11 mouse cellular contexts compared by ENCODE assay signal in genomic region chr4:100355566-100355965, GRCm38 (mm10).
DNase-seq lines count a peak whose midpoint lies in the region; ATAC-seq and TF ChIP-seq lines count a peak whose summit lies in the region.
"Had no signal": no experiment of that assay in that cellular context is flagged by ENCODE, and none has a peak within 500 bp of the region (broad histone marks: within the 10 kb centered on the region; RNA-seq: fewer than 3 reads in every experiment).

No protein-coding gene starts in this region.

- TF ChIP-seq CTCF in lung, embryonic 14.5 days (IDR thresholded peaks at IDR 0.05; ENCODE audit: low read depth): no peak
- TF ChIP-seq CTCF in lung, adult 2 months (IDR thresholded peaks at IDR 0.05; ENCODE audit: insufficient read depth, low read length): no peak
- TF ChIP-seq CTCF in Patski (IDR thresholded peaks at IDR 0.05): no peak

- no peaks in the 10 kb centered on the region for H3K9me3 ChIP-seq in lung, embryonic 14.5 days (ENCODE audit: low read depth, low read length)
- H3K9me3 ChIP-seq: heart, embryonic 15.5 days; midbrain, embryonic 13.5 days had no signal

- WGBS in lung, embryonic 14.5 days: 71% methylated on average over 5 of the region's 5 CpGs
- 64% methylated on average over 5 of the region's 5 CpGs for WGBS in lung, adult 2 months

- POLR2A ChIA-PET in Patski (lab: Charles Lee): no interaction called here

- in situ Hi-C loops in Patski (cut with MboI; ENCODE audit: low pct_unique_long_range_greater_than_20kb): no loop called here

- H3K9ac ChIP-seq in lung, embryonic 14.5 days: no peak overlapping the region
- H3K9ac ChIP-seq: heart, embryonic 15.5 days; liver, embryonic 14.5 days; midbrain, embryonic 13.5 days had no signal

- no peaks in the 10 kb centered on the region for H3K27me3 ChIP-seq in lung, embryonic 14.5 days (ENCODE audit: insufficient read depth, low read length)
- no peaks in the 10 kb centered on the region for H3K27me3 ChIP-seq in Patski
- H3K27me3 ChIP-seq: heart, embryonic 15.5 days; midbrain, embryonic 13.5 days had no signal

- no peak for ATAC-seq in lung, embryonic 14.5 days (ENCODE audit: insufficient read depth)
- ATAC-seq in Patski: peak; percentile 82
- ATAC-seq: midbrain, embryonic 13.5 days had no signal

- H3K4me1 ChIP-seq in lung, embryonic 14.5 days (ENCODE audit: insufficient read depth): no peaks in the 10 kb centered on the region; the same call in 1 of the 2 replicates
- H3K4me1 ChIP-seq in lung, adult 2 months (ENCODE audit: control insufficient read depth, insufficient read depth, low read length): no peaks in the 10 kb centered on the region
- H3K4me1 ChIP-seq: midbrain, embryonic 13.5 days had no signal

- CTCF ChIA-PET in Patski (lab: Charles Lee): interaction anchor here (1.1 kb wide), 2 partner anchors 14 to 255 kb away, joined by 3 to 6 read pairs; no protein-coding TSS in a partner anchor

- peak; percentile 13 to 14 for DNase-seq in frontal cortex, postnatal 10 days (ENCODE audit: low spot score in 2 of 2)
- no peak for DNase-seq in frontal cortex, postnatal 36 days (ENCODE audit: low spot score in 2 of 2)
- DNase-seq in lung, embryonic 14.5 days: peak; percentile 36
- DNase-seq in lung, adult 2 months: no peak
- DNase-seq in Patski (ENCODE audit: low read depth, low spot score): peak; percentile 75
- DNase-seq in fibroblast of lung, adult 2 months (ENCODE audit: low read depth): peak; percentile 57
- DNase-seq in gastrocnemius, postnatal 10 days: no peak
- DNase-seq in thymus, postnatal 10 days (ENCODE audit: low spot score in 2 of 2): no peak

- no peak overlapping the region for H3K27ac ChIP-seq in lung, embryonic 14.5 days (ENCODE audit: low read depth)
- H3K27ac ChIP-seq: heart, embryonic 15.5 days; liver, embryonic 14.5 days; midbrain, embryonic 13.5 days had no signal

- H3K4me3 ChIP-seq in lung, embryonic 14.5 days (ENCODE audit: low read depth, low read length): no peak overlapping the region
- H3K4me3 ChIP-seq in lung, adult 2 months (replicated peaks; ENCODE audit: extremely low read depth, low read depth, low read length): no peak overlapping the region
- H3K4me3 ChIP-seq: heart, embryonic 15.5 days; midbrain, embryonic 13.5 days had no signal

- no peak for TF ChIP-seq POLR2A in lung, adult 2 months (IDR thresholded peaks at IDR 0.05; ENCODE audit: borderline replicate concordance, extremely low read depth, low read depth, low read length)

- no peaks in the 10 kb centered on the region for H3K36me3 ChIP-seq in lung, embryonic 14.5 days (ENCODE audit: insufficient read depth)
- H3K36me3 ChIP-seq: heart, embryonic 15.5 days; midbrain, embryonic 13.5 days had no signal

- H3K4me2 ChIP-seq in lung, embryonic 14.5 days: no peak overlapping the region
- H3K4me2 ChIP-seq: heart, embryonic 15.5 days; midbrain, embryonic 13.5 days had no signal

Comparison
In these comparisons a context has a peak if more than half of its experiments do, and no peak if none do; other contexts are left out.
1. DNase-seq: peak in frontal cortex, postnatal 10 days (2 of 2), lung, embryonic 14.5 days (single experiment), Patski (single experiment) and fibroblast of lung, adult 2 months (single experiment); none in frontal cortex, postnatal 36 days (0 of 2), lung, adult 2 months (single experiment), gastrocnemius, postnatal 10 days (single experiment) and thymus, postnatal 10 days (0 of 2).